Mouse (Mus musculus) retina, adult 2 months (tissue): ENCODE measurements around the gene Atg101.

ENCODE experiments used
- DNase-seq: peaks from one replicate; pipeline ENCODE4 v3.0.0-alpha.2; 2012; ENCODE audit warnings: low read depth, low spot score

Atg101 gene

DNA sequence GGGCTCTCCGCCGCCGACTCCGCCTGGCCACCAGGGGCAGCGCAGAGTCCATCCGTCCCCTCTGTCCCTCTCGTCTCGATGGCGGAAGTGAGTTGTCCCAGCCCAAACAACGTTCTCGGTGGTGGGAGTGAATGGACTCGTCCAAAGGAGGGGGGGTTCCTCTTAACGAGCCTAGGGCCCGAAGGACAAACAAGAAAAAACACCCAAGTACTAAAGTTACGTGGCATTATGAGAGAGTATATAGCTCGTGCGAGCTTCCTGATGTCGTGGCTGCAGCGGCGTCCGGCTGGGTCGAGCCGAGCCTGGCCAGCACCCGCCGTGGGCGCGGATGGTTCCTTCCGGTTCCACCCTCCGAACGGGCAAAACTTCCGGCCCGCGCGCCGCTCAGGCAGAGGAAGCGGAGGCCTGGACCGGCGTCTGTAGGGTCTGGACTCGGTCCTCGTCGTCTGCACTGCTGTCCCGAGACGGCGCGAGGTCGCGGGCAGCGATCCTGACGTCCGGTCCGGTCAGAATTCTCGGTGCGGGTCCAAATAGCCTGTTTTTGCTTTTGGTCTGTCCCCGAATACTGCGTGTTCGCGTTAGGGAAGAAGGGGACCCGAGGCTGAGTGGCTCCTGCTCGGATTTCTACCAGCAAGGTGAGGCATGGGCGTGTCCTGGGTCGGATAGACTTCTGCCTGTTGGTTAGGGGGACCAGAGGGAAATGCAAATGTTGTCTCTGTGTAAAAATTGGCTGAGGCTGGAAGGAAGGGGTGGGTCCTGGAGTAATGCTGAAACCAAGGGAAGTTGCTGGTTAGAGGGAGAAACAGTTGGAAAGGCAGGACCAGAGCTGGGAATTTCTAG lies at the start of gene Atg101:
TSS of gene Atg101 (plus strand) at position 362 of the 840 bp plus-strand sequence.
- DNase-seq, result peak; percentile 91

DNA sequence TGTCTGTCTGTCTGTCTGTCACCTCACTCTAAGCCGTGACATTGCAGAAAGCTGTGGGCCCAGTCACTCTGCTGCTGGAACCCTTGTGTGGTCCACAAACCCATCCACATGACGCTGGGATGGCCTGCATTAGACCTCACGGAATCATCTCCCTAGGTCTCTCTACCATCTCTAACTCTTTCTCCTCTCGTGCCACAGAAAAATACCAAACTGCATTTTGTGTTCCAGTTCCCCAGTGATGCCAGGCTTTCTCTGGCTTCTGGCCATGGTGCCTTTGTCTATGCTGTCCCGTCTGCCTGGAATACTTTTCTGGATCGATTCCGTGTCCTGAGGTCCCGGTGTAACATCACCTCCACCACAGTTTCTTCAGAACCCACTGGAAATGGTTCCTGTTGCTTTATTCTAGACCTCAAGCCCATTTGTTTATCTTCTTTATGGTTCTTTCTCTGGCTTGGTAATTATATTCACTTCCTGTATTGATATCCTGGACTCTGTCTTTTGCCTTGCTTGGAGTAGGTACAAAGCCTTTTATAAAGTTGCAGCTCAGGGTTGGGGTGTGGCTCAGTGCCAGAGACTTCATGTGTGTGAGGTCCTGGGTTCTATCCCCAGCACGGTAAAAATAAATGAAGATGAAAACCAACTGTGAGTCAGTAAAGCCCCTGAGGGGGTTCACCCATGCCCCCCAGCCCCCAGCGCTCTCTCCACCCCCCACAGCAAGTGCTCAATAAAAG lies 49.3 kb upstream of the Atg101 start:
- DNase-seq, result no peak

DNA sequence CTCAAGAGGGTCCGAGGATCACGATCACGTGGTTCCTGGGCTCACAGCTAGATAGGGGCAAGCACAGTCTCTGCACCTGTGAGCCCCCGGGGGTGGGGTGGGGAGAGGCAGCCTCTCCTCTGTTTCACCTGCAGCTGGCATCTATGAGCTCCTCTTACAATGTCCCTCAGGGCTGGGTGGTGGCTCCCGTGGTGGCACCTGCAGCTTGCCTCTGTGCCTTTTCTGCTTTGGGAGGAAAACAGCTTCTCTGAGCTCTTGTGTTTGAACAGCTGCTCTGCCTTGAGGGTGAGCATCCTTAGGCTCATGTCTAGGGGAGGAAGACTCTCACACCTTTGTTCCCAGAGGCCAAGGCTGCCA lies 48.8 kb upstream of the Atg101 start:
- no peak for DNase-seq

DNA sequence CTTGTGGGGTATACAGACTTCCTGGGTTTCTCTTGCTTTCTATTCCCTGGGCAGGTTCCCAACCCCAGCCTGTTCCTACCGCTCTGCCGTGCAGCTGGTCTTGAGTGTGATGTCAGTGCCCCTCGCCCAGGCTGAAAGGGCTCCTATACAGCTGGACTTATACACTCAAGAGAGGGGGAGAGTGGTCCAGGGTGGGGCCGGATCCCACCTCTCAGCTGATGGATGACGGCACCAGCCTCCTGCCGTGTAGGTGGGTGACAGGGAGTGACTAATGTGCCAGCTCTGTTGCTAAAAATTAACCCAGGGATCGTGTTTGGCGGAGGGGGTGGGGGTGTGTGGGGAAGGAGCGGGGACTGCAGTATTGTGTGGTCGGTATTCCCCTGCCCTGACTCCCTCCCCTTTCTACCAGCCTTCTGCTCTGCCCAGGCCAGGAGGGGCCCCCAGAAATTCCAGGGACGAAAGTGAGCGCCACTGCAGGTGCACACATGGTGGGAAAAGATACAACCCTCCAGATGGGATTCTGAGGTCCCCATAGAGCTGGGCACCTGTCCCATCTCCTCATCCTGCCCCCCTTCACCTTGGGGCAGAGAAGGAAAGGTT lies 48.2 kb upstream of the Atg101 start:
- no peak for DNase-seq

DNA sequence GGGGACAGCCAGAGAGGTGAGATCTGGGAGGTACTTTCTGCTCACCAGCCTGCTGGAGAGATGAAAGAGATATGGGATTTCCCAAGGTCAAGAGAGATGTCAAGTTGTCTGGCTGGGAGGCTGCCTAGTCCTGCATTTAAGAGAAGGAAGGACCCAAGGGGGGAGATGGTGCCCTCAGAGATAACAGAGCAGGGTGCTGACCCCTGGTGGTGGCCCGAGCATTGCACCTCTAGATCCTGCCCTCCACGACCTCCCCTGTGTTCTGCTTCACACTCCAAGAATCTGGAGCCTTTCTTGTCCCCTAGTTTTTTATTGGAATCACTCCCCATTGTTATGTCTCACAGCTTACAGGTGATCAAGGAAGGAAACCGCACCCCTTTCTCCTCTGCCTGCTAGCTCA lies 47.2 kb upstream of the Atg101 start:
- DNase-seq, result no peak

DNA sequence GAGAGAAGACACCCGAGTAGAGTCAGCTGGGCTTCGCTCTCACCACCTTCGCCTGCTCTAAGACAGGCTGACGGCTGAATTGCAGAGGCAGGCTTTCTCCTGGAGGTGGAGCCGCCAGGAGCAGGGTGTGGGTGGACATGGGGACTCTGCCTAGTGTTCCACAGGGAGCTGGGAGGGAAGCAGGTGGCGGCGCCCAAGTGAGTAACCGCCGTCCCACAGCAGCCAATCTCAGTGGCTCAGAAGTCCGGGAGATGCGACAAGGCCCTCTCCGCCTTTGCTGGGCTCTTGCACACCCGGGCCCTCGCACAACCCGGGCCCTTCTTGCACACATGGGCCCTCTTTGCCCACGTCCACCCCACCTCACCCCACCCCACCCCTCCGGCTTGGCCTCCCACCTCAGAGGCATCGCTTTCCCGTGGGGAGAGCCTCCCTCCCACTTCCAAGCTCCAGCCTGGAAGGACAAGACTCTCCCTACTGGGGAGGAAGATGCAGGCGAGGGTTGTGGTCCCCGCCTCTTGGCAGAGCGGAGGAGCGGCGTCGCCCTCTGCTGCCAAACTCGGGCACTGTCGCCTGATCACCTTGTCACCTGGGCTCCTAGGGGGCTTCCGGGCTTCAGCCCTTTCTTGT lies 45.1 kb upstream of the Atg101 start:
- DNase-seq, result no peak

DNA sequence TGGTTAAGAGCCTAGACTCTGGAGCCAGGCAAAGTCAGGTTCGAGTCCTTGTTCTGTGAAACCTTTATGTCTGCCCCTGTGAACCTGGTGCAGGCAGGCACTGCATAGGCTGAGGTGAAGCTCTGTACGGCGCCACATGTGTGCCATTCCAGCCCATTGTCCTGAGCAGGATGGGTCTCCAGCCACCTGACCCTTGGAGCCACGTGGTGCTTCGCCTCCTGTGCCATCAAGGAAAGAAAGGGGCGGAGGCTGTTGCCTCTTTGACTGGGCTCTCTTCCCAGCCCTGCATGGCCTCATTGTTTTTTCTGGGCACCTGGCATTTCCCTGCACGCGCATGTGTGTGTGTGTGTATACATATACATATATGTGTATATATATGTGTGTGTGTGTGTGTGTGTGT lies 44.3 kb upstream of the Atg101 start:
- no peak for DNase-seq

DNA sequence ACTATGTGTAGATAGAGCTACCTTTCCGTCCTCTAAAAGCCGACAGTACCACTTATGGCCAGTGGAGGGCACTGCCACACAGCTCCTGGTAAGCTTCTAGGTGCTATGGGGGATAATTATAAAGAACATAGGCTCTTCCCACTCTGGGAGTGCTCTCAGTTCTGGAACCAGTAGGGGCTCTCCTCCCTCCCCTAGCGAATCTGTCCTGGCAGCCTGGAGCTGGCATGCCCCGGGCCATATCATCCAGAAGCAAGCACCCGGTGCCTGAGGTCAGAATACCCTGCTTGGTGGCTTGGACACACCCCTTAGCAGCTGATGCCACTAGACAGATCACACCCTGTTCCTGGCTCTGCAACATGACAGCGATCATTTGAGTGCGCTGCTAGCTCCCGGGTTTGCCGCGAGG lies 43.3 kb upstream of the Atg101 start:
- DNase-seq, result peak; percentile 72

DNA sequence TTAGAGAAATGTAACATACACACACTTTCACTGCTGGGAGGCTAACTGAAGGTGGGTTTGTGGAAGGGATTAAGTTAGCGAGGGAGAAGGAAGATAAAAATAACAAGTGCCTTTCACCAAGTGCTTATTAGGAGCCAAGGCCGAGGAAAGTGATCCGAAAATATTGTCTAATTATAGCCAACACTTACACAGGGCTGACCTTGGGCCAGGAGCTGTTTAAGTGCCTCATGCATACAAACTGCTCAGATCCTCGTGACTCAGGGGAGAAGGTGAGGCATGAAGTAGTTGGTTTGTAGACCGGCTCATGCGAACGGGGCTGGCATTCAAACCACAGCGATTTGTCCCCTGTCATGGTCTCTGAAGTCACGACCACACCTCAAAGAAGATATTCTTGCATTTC lies 42.8 kb upstream of the Atg101 start:
- DNase-seq, result no peak

DNA sequence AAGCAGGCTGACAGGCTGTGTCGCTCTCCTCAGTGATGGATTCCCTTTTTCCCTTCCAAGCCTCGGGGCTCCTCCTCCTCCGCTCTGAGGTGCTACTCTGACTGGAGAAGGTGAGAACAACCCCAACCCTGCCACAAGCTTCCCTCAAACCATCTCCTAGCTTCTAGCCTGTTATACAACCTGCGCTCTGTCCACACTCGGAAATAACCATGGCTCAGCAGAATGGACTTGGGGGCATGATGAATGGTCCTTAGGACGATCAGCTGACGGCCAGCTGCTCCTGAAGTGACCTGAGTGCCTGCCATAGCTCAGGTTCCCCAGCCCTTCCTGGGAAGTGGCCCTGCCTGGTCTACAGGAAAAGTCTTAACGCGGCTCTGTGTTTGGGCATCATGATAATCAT lies 42.2 kb upstream of the Atg101 start:
- no peak for DNase-seq

DNA sequence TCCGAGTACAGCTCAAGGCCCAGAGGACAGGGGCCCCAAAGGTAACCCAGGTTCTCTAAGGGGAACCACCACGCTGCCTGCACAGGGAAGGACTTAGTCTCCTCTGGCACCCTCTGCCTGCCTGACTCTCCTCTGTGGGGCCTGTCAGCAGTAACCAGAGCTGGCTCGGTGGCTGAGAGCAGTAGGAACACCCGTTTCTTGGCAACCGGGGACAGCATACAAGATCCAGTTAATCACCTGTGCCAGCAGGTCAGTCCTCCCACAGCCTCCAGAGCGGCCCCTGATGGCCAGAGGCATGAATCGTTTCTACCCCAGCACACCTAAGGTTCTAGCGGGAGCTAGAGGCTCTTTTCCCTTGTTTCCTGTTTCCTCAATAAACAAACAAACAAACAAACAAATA lies 41.4 kb upstream of the Atg101 start:
- no peak for DNase-seq

DNA sequence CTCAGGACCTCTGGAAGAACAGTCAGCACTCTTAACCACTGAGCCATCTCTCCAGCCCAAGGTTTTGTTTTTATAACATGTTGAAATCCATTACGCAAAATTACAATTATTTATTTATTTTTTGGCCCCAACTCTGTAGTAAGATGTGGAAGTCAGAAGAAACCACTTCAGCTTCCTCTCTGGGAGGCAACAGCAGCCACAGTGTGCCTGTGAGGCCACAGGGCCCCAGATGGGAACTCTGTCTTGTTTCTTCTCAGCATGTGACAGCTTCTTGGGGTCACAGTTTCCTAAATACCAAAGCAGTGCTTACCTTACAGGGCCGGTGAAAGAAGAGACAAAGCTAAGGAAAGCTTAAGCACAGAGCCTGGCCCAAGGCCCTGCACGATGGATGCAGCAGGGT lies 40.1 kb upstream of the Atg101 start:
- DNase-seq, result no peak

DNA sequence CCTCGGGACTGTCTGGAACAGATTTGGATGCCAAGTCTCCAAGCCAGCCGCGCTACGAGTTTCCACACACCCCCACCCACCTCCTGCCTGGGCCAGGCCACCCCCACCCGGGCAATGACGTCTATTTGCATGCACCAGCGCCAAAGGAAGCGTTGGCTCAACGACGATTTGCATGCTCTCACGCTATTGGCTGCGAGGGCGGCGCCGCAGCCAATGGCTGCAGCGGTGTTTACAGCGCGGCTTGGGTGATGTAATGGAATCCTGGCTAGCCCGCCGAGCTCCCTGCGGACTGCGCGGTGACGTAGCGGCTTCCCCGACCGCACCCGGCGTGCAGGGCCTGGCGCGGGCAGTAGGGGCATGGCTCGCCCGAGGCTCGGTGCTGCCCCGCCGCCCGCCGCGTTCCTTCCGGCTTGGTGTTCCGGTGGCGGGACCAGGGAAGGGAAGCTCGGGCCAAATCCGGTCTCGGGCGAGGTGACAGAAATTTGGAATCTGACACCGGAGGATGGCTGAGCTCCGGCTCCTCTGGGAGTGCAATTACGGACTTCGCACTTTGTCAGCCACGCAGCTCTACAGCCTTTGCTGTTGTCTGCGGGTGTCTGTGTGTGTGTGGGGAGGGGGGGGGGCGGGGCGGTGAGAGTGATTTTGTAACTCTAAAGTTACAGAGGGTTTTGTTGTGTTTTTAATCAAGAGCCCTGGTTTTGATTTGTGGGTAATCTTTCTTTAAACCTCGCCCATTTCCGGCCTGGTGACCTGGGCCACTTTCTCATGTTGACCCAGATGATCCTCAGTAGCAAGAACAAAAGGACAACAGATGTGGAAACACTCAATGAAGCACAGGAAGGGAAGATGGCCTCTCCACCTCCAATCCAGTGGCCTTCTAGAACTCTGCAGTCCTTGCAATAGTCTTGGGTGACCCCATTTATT lies 37.6 kb upstream of the Atg101 start:
- DNase-seq, result peak; percentile 95

DNA sequence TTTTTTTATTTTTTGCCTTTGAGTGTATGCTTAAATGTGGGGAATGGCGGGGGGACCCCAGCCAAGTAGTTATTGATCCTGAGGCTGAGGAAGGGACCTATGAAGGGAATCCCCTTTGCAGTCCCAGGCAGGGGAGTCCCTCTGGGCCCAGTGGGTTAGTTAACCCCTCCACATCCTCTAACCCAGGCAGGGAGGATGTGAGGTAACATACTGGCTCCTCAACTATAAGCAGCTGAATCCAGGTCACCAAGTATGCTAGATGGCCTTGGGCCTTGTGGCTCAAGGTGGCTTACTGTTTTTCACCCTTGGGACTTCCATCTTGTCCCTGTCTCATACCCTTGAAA lies 36.9 kb upstream of the Atg101 start:
- DNase-seq, result no peak

DNA sequence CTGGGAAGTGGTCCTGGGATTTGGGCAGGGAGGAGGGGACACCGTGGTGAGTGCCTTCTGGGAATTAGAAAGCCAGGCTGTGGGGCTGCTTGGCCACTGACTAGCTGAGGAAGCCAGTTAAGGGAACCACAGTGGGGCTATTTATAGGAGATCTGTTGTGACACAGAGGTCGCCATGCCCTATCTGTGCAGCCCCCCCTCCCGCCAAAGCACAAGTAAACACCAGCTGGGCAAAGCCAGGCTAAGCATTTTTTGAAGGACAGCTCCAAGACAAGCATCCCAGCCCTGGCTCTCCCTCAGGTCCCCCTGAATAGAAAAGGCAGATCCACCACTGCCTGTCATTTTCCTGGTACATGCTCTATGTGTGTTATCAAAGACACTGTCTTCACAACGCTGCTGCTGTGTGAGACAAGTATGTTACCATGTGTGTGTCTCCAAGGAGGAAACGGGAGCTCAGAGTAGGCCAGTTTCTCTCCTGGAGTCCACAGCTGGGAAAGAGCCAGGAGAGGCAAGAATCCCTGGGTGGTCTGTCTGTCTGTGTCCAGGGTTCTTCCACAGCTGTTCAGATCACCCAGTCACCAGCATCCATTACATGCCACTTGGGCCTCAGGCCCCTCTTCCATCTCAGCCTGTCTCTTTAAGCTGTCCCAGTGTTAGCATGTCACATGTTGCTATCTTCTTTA lies 35.9 kb upstream of the Atg101 start:
- no peak for DNase-seq

DNA sequence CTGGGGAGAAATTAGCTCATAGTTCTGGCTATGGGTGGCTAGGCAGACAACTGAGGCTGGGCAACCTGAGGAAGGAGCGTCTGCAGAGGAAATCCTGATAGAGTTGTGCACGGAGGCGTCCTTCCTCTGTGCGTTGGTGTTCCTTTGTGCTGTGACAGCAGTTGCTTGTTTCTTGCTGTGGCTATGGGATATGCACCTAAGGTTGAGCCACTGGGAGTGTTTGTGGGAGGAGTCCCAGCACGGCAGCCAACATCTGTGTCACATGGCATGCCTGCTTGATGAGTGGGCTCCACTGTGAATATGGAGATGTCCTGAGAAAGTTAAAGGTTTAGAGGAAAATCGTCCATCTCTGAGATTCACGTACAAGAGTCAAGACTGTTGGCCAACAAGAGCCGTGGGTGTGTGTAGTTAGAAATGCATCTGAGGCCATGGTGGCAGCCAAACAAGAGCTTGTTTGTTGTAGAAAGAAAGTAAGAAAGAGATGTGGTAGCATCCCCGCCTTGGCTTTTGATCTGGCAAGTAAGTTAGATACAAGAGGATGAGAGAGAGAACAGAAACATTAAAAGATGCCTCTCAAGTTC lies 33.8 kb upstream of the Atg101 start:
- no peak for DNase-seq

DNA sequence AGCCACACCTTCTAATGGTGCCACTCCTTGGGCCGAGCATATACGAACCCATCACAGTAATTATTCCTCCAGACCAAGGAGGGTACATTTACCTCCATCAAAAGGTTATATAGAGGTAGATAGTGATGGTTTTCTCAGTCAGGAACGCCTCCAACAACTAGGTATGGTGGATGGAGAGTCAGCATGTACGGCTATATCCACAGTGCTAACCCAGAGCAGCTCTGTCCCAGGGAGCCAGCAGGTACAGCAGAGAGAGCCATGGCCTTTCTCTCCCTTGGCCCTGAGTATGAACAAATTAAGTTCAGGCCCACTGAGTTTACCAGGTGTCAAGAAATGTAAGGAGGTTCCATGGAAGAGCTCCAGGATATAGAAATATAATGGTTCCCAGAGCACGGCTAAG lies 32.1 kb upstream of the Atg101 start:
- no peak for DNase-seq

DNA sequence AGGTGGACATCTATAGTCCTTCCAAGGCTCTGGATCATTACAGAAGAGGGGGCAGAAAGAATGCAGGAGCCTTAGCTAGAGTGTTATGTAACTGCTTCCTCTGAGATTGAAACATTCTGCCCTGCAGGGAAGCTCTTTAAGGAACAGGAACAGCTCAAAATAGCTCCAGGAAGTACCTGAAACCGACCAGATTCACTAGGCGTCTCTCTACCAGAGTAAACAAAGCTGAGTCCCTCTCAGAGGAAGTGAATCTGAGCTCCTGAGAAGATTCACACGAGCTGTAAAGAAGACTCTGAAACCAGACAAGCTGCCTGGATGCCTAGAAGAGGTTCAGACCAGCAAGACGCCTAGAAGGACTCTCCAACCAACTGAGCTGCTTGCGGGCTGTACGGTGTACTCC lies 31.5 kb upstream of the Atg101 start:
- DNase-seq, result no peak

DNA sequence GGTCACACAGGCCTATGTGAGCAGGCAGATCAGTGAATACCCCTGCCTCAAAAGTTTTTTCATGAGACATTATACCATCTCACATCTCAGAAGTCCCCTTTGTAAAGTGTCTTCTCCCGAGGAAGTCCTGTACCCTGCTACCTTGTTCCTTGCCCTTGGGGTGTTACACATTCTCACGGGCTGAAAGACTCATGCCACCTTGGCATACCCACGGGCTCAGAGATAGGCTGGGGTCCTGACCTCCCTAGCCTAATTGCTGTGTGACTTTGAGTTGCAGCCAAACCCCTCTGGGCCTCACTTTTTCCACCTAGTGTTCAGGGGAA lies 30.5 kb upstream of the Atg101 start:
- DNase-seq, result no peak
